ENCODE assay signal across 8 mouse cellular contexts in the genomic region with DNA sequence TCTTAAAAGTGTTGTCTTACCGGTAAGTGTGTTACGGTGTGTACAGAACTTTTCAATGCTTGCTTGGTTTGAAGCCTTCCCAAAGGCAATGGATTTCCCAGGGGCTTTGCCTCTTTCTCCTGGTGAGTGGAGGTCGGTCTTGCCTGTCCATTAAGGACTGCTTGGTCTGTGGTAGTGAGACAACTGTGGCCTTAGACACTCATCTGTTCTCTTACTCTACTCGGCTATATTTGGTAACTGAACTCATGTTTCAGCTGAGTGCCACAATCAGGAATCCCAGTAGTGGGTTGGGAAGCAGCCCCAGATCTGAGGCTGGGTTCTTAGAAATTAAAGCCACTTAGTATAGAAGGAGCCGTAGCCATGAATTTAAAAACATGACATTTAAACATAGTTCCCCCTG. TPM values are rescaled to one million over a fixed set of nuclear protein-coding genes. Genes with fewer than 3 reads are reported as not detected.
DNase-seq lines count a peak whose midpoint lies in the region; ATAC-seq and TF ChIP-seq lines count a peak whose summit lies in the region.

Gene Palld, minus strand, starts transcription at position 170 of the 400 bp plus-strand sequence.

- intact Hi-C loops in heart, adult 2 months (cut with DNase I), result no loop called here

- no peaks in the 10 kb centered on the region for H3K36me3 ChIP-seq in heart, adult 2 months (ENCODE audit: control insufficient read depth, insufficient read depth, low read length)
- no peaks in the 10 kb centered on the region for H3K36me3 ChIP-seq in limb, embryonic 11.5 days (ENCODE audit: control insufficient read depth, insufficient read depth, low read length)

- peak within 1 kb of the TSS; percentile 33 for H3K4me3 ChIP-seq in heart, adult 2 months
- no peak within 1 kb of the TSS for H3K4me3 ChIP-seq in limb, embryonic 11.5 days (ENCODE audit: low read depth, low read length)

- no peak for DNase-seq in adrenal gland, adult 2 months
- no peak for DNase-seq in brain, embryonic 14.5 days (ENCODE audit: low read depth)
- no peak for DNase-seq in heart, adult 2 months
- no peak for DNase-seq in limb, embryonic 11.5 days (ENCODE audit: low spot score)
- no peak for DNase-seq in frontal cortex, adult 2 months (ENCODE audit: extremely low spot score in 1 of 2, low spot score in 1 of 2)
- no peak for DNase-seq in urinary bladder, postnatal 14 days (ENCODE audit: low spot score)
- no peak for DNase-seq in left cerebral cortex, adult 8-10 months (ENCODE audit: low spot score in 2 of 2)
- no peak for DNase-seq in frontal cortex, postnatal 14 days (ENCODE audit: low spot score in 2 of 2)

- TF ChIP-seq EP300 in heart, adult 2 months (IDR thresholded peaks at IDR 0.05; ENCODE audit: insufficient read depth, low read depth, low read length), result 0 out of 2 replicates have a peak, but pooled peaks have one; percentile 39

- H3K79me2 ChIP-seq in heart, adult 2 months (replicated peaks; ENCODE audit: control insufficient read depth, insufficient read depth, low read length), result no peaks in the 10 kb centered on the region

- H3K9ac ChIP-seq in heart, adult 2 months (ENCODE audit: low read depth, low read length), result peak within 1 kb of the TSS; percentile 56; the same call in 1 of the 2 replicates
- H3K9ac ChIP-seq in limb, embryonic 11.5 days (ENCODE audit: low read length), result no peak within 1 kb of the TSS

- no peaks in the 10 kb centered on the region; the same call in 1 of the 2 replicates for H3K4me1 ChIP-seq in heart, adult 2 months (ENCODE audit: control insufficient read depth, insufficient read depth, low read length)
- H3K4me1 ChIP-seq in limb, embryonic 11.5 days (ENCODE audit: control insufficient read depth, insufficient read depth, low read length), result no peaks in the 10 kb centered on the region

- no peak for ATAC-seq in limb, embryonic 11.5 days (ENCODE audit: insufficient number of reproducible peaks, low FRiP score, low TSS enrichment, low read depth)

- no peak within 1 kb of the TSS for H3K4me2 ChIP-seq in limb, embryonic 11.5 days (ENCODE audit: low read depth, severe bottlenecking)

- WGBS in heart, adult 2 months, result 53% methylated on average over 5 of the region's 5 CpGs
- WGBS in limb, embryonic 11.5 days, result 91% methylated on average over 5 of the region's 5 CpGs

- no peak for TF ChIP-seq CTCF in brain, embryonic 14.5 days (IDR thresholded peaks at IDR 0.05; ENCODE audit: borderline replicate concordance, extremely low read depth, insufficient read depth, insufficient read length)
- TF ChIP-seq CTCF in heart, adult 2 months (IDR thresholded peaks at IDR 0.05), result no peak

- no peak for TF ChIP-seq POLR2A in brain, embryonic 14.5 days (IDR thresholded peaks at IDR 0.05; ENCODE audit: borderline replicate concordance, extremely low read depth, insufficient read depth, insufficient read length, poor library complexity, severe bottlenecking)
- TF ChIP-seq POLR2A in heart, adult 2 months (IDR thresholded peaks at IDR 0.05; ENCODE audit: insufficient read depth, low read depth, low read length), result peak; percentile 78

- no peaks in the 10 kb centered on the region for H3K9me3 ChIP-seq in limb, embryonic 11.5 days (ENCODE audit: control insufficient read depth, low read length)

- peak within 1 kb of the TSS; percentile 86 for H3K27ac ChIP-seq in heart, adult 2 months
- no peak within 1 kb of the TSS for H3K27ac ChIP-seq in limb, embryonic 11.5 days (replicated peaks; ENCODE audit: low read depth, low read length)

- no peaks in the 10 kb centered on the region for H3K27me3 ChIP-seq in heart, adult 2 months (ENCODE audit: control insufficient read depth, insufficient read depth, low read length)
- no peaks in the 10 kb centered on the region for H3K27me3 ChIP-seq in limb, embryonic 11.5 days (ENCODE audit: control insufficient read depth, insufficient read depth, low read length)

RNA-seq across cellular contexts. Expression of gene Palld, which starts in this region (rescaled TPM):
- 10 to 100 TPM; 30.5 to 40.6 TPM for total RNA-seq in adrenal gland, adult 2 months (2021)
- polyA plus RNA-seq in adrenal gland, adult 2 months (2012; rRNA removed), result 35.8 and 42.9 TPM in 2 replicates
- polyA plus RNA-seq in brain, embryonic 14.5 days (2012; rRNA removed), result 12.3 and 16.4 TPM in 2 replicates
- 100 to 1,000 TPM; 169 to 188 TPM for total RNA-seq in heart, adult 2 months (2021)
- polyA plus RNA-seq in heart, adult 2 months (2012; rRNA removed), result 60.3 and 70.8 TPM in 2 replicates
- polyA plus RNA-seq in limb, embryonic 11.5 days (2014; fragmentation: Nextera tagmentation; extraction: Ambion mirVana), result 62.9 and 67.1 TPM in 2 replicates
- polyA plus RNA-seq in frontal cortex, adult 2 months (2012; rRNA removed), result 3.3 and 3.7 TPM in 2 replicates
- 1 to 10 TPM; 4.3 to 4.9 (median 4.6) TPM for total RNA-seq in left cerebral cortex, adult 8-10 months (2022)

Comparison
In these comparisons a context has a peak if more than half of its experiments do, and no peak if none do; other contexts are left out.
1. RNA of gene Palld (total RNA-seq): 169 to 188 TPM in heart, adult 2 months and 30.5 to 40.6 TPM in adrenal gland, adult 2 months; 4.3 to 4.9 TPM in left cerebral cortex, adult 8-10 months; every median in the first group is over 4 times any median in the second.
2. RNA of gene Palld (total RNA-seq): 169 to 188 TPM in heart, adult 2 months; 30.5 to 40.6 TPM in adrenal gland, adult 2 months; every median in the first group is over 4 times any median in the second.